Mouse (Mus musculus): ENCODE measurements around the gene Numa1. TPM values are rescaled to one million over a fixed set of nuclear protein-coding genes. Genes with fewer than 3 reads are reported as not detected.

The Numa1 gene
- polyA plus RNA-seq, 1 experiment from 2014 or later = 86.1 TPM

DNA sequence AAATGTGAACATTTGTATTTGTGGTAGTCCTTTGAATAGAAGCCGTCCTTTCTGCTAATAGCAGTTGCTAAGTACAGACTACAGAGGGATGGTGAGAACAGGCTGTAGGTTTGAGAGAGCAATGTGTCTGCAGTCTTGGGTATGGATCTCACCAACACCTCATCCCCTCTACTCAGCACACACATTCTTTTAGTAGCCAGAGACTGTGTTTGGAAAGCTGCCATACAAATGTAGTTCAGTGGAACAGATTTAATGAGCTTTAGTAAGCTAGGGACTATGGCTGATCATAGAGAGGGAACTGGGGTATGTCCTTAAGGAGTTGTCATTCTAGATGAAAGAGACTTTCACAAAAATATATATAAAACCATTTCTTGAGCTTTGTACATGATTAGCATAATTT, 33.3 kb downstream of the Numa1 start:
- peaks cover 24% of the 10 kb centered on the region for H3K4me1 ChIP-seq
- 95% methylated on average over 1 of the region's 1 CpGs for WGBS

DNA sequence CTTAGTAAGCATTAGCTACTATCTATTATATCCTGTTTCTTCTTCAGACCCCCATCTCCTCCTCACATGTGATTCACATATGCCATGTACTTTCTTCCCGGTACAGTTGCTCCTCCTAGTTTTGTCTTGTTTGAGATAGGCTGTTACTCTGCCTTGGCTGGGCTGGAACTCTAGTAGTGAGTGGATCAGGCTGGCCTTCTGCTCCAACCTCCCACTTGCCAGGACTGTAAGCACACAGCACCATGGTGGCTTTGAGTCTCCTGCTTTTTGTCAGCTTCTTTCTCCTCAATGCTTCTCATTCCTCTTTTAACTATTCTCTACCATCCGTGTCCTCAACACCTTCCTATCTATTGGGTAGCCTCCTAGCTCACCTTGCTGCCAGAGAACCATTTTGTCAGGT, 34.8 kb downstream of the Numa1 start:
- Histone ChIP-seq H3K9ac (peak overlapping the region; percentile 94; the same call in 1 of the 2 replicates), H3K4me2 (replicated peaks) (peak overlapping the region; percentile 80)

More for the DNA sequence above, 33.3 kb downstream of the Numa1 start:
- no peak overlapping the region for H3K27ac ChIP-seq
- no peaks in the 10 kb centered on the region for H3K27me3 ChIP-seq (replicated peaks)
- H3K4me2 ChIP-seq (replicated peaks) = no peak overlapping the region
- no peak overlapping the region for H3K9ac ChIP-seq
- no peak for ATAC-seq (ENCODE audit: low FRiP score, low read depth)
- H3K4me3 ChIP-seq = no peak overlapping the region
- H3K36me3 ChIP-seq = no peaks in the 10 kb centered on the region
- no peaks in the 10 kb centered on the region for H3K9me3 ChIP-seq

DNA sequence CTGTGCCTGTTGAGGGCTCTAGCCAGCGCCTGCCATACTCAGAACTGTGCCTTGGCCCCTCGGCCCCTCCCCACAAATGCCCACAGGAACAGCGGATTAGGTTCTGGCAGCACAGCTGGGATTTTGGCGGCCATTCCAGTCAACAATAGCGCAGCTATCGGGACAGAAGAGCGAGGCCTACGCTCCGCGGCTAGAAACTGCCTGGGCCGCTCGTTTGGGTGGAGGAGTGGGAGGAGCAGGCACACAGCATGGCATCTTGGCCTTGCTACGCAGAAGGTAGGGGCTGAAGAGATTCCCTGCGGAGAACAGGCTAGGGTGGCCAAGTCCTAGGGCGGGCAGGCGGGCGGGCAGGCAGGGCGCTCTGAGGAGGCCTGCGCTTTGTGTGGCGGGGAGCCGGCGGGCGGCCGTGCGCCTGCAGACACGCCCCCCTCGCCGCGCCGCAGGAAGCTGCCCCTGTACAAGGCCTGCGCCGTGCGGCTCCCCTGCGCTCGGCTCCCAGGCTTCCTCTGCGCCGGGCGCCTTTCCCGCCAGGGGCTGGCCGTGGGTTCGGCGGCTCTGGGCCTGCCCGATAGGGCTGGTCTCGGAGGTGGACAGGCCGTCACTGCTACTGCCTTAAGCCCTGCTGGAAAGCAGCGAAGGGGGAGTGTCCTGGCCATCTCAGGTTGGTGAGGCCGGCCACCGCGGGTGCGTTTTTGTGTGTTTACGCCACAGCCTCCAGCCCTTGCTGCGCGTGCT, 36.0 kb downstream of the Numa1 start:
- peak; percentile 90 for ATAC-seq (ENCODE audit: low FRiP score, low read depth)
- H3K9ac ChIP-seq = peak overlapping the region; percentile 94
- peak overlapping the region; percentile 80 for H3K4me2 ChIP-seq (replicated peaks)
- peaks cover 42% of the 10 kb centered on the region for H3K4me1 ChIP-seq
- no peaks in the 10 kb centered on the region for H3K27me3 ChIP-seq (replicated peaks)
- no peaks in the 10 kb centered on the region for H3K36me3 ChIP-seq
- WGBS = under 1% methylated on average over 53 of the region's 53 CpGs
- H3K4me3 ChIP-seq = peak overlapping the region; percentile 72
- H3K9me3 ChIP-seq = no peaks in the 10 kb centered on the region
- peak overlapping the region; percentile 97 for H3K27ac ChIP-seq

More for the DNA sequence above, 34.8 kb downstream of the Numa1 start:
- H3K27ac ChIP-seq = 0 out of 2 replicates have a peak overlapping the region, but pooled peaks have one; percentile 32
- no peak for ATAC-seq (ENCODE audit: low FRiP score, low read depth)
- no peaks in the 10 kb centered on the region for H3K9me3 ChIP-seq
- WGBS = 62% methylated on average over 2 of the region's 2 CpGs
- H3K4me3 ChIP-seq = no peak overlapping the region
- H3K4me1 ChIP-seq = peaks cover 38% of the 10 kb centered on the region
- no peaks in the 10 kb centered on the region for H3K36me3 ChIP-seq
- no peaks in the 10 kb centered on the region for H3K27me3 ChIP-seq (replicated peaks)

DNA sequence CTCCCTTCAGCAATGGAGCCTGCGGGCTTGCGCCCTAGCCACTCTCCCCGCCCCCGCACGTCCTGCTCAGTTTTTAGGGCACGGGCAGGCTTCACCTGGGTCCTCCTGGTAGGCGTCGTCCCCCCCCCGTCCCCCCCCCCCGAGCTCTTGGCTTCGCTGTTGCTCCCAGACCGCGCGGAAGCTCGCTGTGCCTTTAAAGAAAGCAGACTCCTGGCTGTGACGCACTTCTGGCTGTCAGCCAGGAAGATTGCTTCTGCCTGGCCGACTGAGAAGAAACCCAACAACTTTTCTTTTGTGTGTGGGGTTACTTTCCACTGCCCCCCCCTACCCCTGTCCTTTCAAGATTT, 36.5 kb downstream of the Numa1 start:
- Histone ChIP-seq H3K27ac (peak overlapping the region; percentile 97), H3K4me2 (replicated peaks) (peak overlapping the region; percentile 80), H3K4me1 (peaks cover 42% of the 10 kb centered on the region), H3K36me3 (no peaks in the 10 kb centered on the region), H3K9me3 (no peaks in the 10 kb centered on the region), H3K27me3 (replicated peaks) (no peaks in the 10 kb centered on the region), H3K9ac (peak overlapping the region; percentile 94), H3K4me3 (peak overlapping the region; percentile 72)
- WGBS = under 1% methylated on average over 8 of the region's 17 CpGs
- peak; percentile 81 for ATAC-seq (ENCODE audit: low FRiP score, low read depth)

DNA sequence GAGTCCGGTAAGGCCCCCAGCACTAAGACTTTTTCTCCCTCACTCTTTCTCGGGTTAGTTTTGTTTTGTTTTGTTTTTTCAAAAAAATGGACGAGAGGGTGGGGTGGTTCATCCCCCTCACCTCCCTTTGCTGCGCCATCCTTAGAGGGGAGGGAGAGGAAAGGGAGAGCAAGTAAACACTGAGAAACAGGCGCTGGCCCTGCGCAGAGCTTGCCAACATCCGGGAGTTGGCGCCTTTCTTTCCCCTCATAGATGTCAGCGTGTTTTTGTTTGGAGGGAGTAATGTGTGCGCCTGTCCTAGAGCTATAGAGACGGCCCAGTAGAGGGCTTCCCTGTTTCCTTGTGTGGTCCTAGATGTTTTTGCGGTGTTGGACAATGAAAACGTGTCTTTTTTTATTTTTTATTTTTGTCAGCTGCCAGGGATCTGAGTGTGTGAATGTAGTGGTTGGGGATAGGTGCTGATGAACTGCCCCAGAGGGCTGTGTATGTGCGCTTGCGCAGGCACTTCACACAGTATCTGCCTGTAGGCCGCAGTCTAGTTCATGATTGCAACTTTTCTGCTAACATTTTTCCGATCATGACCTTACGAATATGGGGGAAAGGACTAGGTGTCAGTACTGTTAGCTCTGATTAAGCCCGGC, 37.0 kb downstream of the Numa1 start:
- 8% methylated on average over 19 of the region's 19 CpGs for WGBS
- ATAC-seq (ENCODE audit: low FRiP score, low read depth) = peak; percentile 73
- Histone ChIP-seq H3K4me1 (peaks cover 42% of the 10 kb centered on the region), H3K9ac (peak overlapping the region; percentile 94), H3K4me2 (replicated peaks) (peak overlapping the region; percentile 80), H3K9me3 (no peaks in the 10 kb centered on the region), H3K27me3 (replicated peaks) (no peaks in the 10 kb centered on the region), H3K36me3 (no peaks in the 10 kb centered on the region), H3K27ac (peak overlapping the region; percentile 97), H3K4me3 (peak overlapping the region; percentile 72)

DNA sequence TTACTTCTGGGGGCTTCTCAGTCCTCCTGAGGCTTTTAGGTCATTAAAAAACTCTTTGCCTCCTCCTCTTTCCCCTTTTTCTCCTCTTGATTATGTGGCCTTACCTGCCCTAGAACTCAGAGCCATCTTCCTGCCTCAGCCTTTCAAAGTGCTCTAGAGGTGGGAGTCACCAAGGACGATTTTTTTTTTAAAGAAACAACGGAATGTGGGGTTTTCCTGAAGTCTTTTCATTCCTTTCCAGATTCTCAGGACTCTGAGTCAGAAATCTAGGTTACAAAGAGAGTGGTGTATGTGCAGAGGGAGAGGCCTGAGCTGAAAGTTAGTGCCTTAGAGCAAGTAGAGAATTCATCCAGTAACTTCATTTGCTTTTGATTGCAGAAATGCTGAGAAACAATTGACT, 37.8 kb downstream of the Numa1 start:
- Histone ChIP-seq H3K36me3 (no peaks in the 10 kb centered on the region), H3K4me1 (peaks cover 42% of the 10 kb centered on the region), H3K9ac (peak overlapping the region; percentile 94), H3K4me2 (replicated peaks) (peak overlapping the region; percentile 80), H3K4me3 (peak overlapping the region; percentile 72; the same call in 1 of the 2 replicates), H3K9me3 (no peaks in the 10 kb centered on the region), H3K27me3 (replicated peaks) (no peaks in the 10 kb centered on the region), H3K27ac (peak overlapping the region; percentile 97)
- no peak for ATAC-seq (ENCODE audit: low FRiP score, low read depth)
- WGBS = 57% methylated on average over 2 of the region's 2 CpGs

DNA sequence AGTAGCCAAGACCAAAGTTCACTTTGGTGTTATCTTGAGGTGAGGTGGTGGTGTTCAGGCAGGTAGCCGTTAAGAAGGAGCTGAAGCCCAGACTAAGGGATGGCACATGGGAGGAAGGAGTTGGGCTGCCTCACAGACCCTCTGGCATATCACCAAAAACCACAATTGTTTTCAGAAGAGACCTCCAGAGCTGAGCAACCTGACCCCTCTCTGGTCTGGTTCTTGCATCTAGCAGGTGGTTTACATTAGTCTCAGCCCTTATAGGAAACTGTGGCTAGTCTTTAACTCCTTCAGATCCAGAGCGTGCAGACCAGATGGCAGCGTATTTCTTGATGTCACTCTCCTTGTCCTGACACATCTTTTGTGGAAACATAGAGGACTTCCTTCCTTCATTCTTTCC, 39.8 kb downstream of the Numa1 start:
- H3K27me3 ChIP-seq (replicated peaks) = no peaks in the 10 kb centered on the region
- no peak for ATAC-seq (ENCODE audit: low FRiP score, low read depth)
- peaks cover 3% of the 10 kb centered on the region for H3K36me3 ChIP-seq
- H3K4me3 ChIP-seq = no peak overlapping the region
- 80% methylated on average over 3 of the region's 3 CpGs for WGBS
- peak overlapping the region; percentile 14; the same call in 1 of the 2 replicates for H3K4me2 ChIP-seq (replicated peaks)
- H3K9me3 ChIP-seq = no peaks in the 10 kb centered on the region
- no peak overlapping the region for H3K27ac ChIP-seq
- no peak overlapping the region for H3K9ac ChIP-seq
- H3K4me1 ChIP-seq = peaks cover 40% of the 10 kb centered on the region

DNA sequence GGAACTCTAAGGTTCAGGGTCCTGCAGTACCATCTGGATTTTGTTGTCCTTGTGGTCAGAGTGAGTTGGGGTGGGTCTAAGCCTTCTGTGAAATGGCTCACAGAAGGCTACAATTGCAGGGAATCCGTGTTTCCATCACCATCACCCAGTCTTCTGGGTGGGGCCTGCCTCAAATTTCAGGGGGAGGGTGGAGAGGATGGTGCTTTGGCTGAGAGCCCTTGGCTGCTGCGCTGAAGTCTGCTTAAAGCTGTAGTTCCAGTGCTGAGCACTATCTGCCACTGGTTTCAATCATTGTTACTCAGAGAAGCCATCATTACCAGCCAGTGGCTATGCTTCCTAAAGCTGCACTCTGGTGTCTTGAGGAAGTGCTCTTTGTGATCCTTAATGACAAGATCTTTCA, 40.6 kb downstream of the Numa1 start:
- 58% methylated on average over 2 of the region's 2 CpGs for WGBS
- Histone ChIP-seq H3K27me3 (replicated peaks) (no peaks in the 10 kb centered on the region), H3K27ac (no peak overlapping the region), H3K36me3 (peaks cover 7% of the 10 kb centered on the region), H3K4me1 (peaks cover 34% of the 10 kb centered on the region), H3K4me3 (no peak overlapping the region), H3K9ac (no peak overlapping the region), H3K9me3 (no peaks in the 10 kb centered on the region), H3K4me2 (replicated peaks) (no peak overlapping the region)
- no peak for ATAC-seq (ENCODE audit: low FRiP score, low read depth)

DNA sequence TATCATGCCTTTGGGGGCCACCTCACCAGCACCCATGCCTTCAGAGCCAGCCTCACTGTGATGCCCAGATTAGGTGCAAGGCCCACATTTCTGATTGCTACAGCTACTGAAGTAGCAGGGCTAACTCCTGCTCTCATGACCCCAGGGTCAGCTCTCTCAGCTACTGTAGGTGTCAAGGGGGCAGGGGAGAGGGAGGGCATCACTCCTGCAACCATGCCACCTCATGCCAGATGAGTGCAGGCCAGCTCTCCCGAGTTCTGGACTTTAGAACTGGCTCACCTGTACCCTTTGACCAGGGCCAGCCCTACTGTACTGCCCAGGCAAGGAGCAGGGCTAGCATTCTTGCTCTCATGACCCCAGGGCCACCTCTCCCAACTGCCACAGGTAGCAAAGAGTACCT, 48.8 kb downstream of the Numa1 start:
- H3K4me1 ChIP-seq = no peaks in the 10 kb centered on the region
- H3K36me3 ChIP-seq = peaks cover 29% of the 10 kb centered on the region
- H3K9me3 ChIP-seq = no peaks in the 10 kb centered on the region
- H3K4me2 ChIP-seq (replicated peaks) = no peak overlapping the region
- WGBS = 68% methylated on average over 1 of the region's 1 CpGs
- no peak overlapping the region for H3K9ac ChIP-seq
- H3K27me3 ChIP-seq (replicated peaks) = no peaks in the 10 kb centered on the region
- no peak for ATAC-seq (ENCODE audit: low FRiP score, low read depth)
- no peak overlapping the region for H3K27ac ChIP-seq
- H3K4me3 ChIP-seq = no peak overlapping the region

DNA sequence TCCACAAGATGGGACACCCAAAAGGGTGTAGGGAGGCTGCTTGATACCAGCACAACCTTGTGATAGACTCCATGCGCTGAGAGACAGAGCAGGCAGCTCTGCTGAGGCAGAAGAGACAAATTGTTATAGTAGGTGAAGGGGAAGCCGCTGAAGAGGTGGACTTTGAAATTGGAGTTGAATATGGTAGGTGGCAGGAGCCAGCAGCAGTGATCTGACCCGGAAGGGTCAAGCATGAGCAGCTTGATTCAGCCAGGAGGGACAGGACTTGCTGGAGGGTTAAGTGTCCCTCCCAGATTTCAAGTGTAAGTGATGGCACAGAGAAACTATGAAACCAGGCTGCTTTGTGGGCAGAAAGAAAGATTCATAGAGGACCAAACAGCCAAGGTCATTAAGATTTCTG, 51.2 kb downstream of the Numa1 start:
- Histone ChIP-seq H3K4me3 (no peak overlapping the region), H3K9ac (no peak overlapping the region), H3K9me3 (no peaks in the 10 kb centered on the region), H3K27me3 (replicated peaks) (no peaks in the 10 kb centered on the region), H3K36me3 (peaks cover 47% of the 10 kb centered on the region), H3K27ac (no peak overlapping the region), H3K4me2 (replicated peaks) (no peak overlapping the region), H3K4me1 (no peaks in the 10 kb centered on the region)
- ATAC-seq (ENCODE audit: low FRiP score, low read depth) = no peak
- 92% methylated on average over 3 of the region's 3 CpGs for WGBS

DNA sequence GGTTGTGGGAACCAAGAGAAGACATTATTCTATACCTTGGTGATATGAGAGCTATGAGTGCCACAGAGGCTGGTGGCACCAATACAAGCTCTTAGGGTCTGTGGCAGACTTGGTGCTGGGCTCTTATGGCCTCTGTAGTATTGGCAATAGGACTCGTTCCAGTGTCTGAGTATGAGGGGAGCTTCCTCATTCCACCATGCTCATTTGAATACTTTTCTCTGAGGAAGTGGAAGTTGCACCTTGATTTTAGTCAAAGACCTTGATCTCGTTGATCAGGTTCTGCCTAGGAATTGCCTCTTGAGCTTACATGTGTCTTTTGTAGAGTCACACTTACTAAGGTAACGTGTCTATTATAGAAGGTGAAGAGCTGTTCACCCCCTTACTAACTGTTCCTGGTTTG, 60.3 kb downstream of the Numa1 start:
- H3K36me3 ChIP-seq = peaks cover 98% of the 10 kb centered on the region

DNA sequence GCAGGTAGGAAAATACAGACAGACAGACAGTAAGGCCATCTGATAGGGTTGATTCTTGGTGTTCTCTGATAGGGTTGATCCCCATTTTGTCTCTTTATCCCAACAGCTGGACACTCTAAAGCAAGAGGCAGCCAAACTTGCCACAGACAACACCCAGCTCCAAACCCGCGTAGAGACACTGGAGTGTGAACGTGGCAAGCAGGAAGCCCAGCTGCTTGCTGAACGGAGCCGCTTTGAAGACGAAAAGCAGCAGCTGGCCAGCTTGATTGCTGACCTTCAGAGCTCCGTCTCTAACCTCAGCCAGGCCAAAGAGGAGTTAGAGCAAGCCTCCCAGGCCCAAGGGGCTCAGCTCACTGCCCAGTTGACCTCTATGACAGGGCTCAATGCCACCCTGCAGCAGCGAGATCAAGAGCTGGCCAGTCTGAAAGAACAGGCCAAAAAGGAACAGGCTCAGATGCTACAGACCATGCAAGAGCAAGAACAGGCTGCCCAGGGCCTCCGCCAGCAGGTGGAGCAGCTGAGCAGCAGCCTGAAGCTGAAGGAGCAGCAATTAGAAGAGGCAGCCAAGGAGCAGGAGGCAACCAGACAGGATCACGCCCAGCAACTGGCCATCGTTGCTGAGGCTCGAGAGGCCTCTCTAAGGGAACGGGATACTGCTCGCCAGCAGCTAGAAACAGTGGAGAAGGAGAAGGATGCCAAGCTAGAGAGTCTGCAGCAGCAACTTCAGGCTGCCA, 64.5 kb downstream of the Numa1 start:
- no peaks in the 10 kb centered on the region for H3K27me3 ChIP-seq (replicated peaks)
- no peaks in the 10 kb centered on the region for H3K9me3 ChIP-seq
- ATAC-seq (ENCODE audit: low FRiP score, low read depth) = peak; percentile 72; the same call in 1 of the 2 replicates
- 0 out of 2 replicates have a peak overlapping the region, but pooled peaks have one; percentile 20 for H3K27ac ChIP-seq
- H3K9ac ChIP-seq = no peak overlapping the region
- no peak overlapping the region for H3K4me3 ChIP-seq
- peaks cover 97% of the 10 kb centered on the region for H3K36me3 ChIP-seq
- H3K4me2 ChIP-seq (replicated peaks) = no peak overlapping the region
- WGBS = 70% methylated on average over 14 of the region's 14 CpGs
- no peaks in the 10 kb centered on the region for H3K4me1 ChIP-seq

More for the DNA sequence above, 60.3 kb downstream of the Numa1 start:
- H3K9me3 ChIP-seq = no peaks in the 10 kb centered on the region
- 93% methylated on average over 3 of the region's 3 CpGs for WGBS
- H3K27me3 ChIP-seq (replicated peaks) = no peaks in the 10 kb centered on the region
- H3K4me3 ChIP-seq = no peak overlapping the region
- H3K9ac ChIP-seq = no peak overlapping the region
- no peak overlapping the region for H3K4me2 ChIP-seq (replicated peaks)
- no peaks in the 10 kb centered on the region for H3K4me1 ChIP-seq
- no peak overlapping the region for H3K27ac ChIP-seq
- ATAC-seq (ENCODE audit: low FRiP score, low read depth) = no peak
